Mouse (Mus musculus) E14TG2a.4 (cell line): ENCODE measurements around the gene Zfp398.

ENCODE experiments used
- CTCF ChIP-seq: conservative IDR thresholded peaks from 2 replicates; pipeline ENCODE4 v1.5.1; 2014; ENCODE audit warnings: low read length
- NANOG ChIP-seq: IDR thresholded peaks from 2 replicates; pipeline ENCODE4 v1.6.1; 2014; ENCODE audit warnings: borderline replicate concordance, low read length, mixed read lengths
- POU5F1 ChIP-seq: IDR thresholded peaks from 2 replicates; pipeline ENCODE4 v1.6.1; 2014; ENCODE audit warnings: low read length, borderline replicate concordance

DNA sequence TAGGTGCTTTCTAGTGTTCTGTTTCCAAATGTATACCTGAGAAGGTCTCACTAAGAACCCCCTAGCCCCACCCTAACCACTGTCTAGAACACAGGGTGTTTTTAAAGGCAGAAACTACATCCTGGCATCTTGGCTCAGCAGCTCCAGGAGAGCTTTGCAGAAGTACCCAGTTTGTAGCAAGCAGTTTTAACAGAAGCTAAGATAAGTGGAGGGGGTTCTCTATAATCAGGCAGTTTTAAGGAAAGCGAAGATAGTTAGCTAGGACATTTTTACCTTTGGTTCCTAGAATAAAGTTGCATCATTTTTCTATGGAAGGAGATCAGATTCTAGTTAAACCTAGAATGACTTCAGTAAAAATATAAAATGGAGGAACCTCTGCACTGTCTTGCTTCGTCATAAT lies 6.4 kb downstream of the Zfp398 start:
- TF ChIP-seq CTCF = no peak
- no peak for TF ChIP-seq POU5F1
- TF ChIP-seq NANOG = no peak
